Mouse (Mus musculus) hindbrain, embryonic 16.5 days (tissue): ENCODE measurements around the gene Dip2a. TPM values are rescaled to one million over a fixed set of nuclear protein-coding genes. Genes with fewer than 3 reads are reported as not detected.
A peak's percentile ranks its signal among the peaks of the same experiment; 100 is the strongest.

Source experiments
- ATAC-seq: fragments of 200-750 bp; cut with Nextera tagmentation; 2 replicates; pipeline ENCODE4 v1.8.0; 2017; ENCODE audit warnings: moderate TSS enrichment, moderate library complexity
- H3K27ac ChIP-seq: fragments of 300-500 bp; sonication (generic); 2 replicates; pipeline ENCODE4 v1.5.1; 2014; ENCODE audit warnings: low read depth, mild to moderate bottlenecking, control low read depth, low read length, moderate library complexity
- H3K27me3 ChIP-seq: fragments of 300-500 bp; sonication (generic); replicated peaks from 2 replicates; pipeline ENCODE4 v1.6.1; 2014; ENCODE audit warnings: low read length; ENCODE audit not compliant: control insufficient read depth, insufficient read depth
- H3K36me3 ChIP-seq: fragments of 300-500 bp; sonication (generic); 2 replicates; pipeline ENCODE4 v1.6.1; 2014; ENCODE audit warnings: mild to moderate bottlenecking, low read length, moderate library complexity, mixed read lengths; ENCODE audit not compliant: control insufficient read depth, insufficient read depth
- H3K4me1 ChIP-seq: fragments of 300-500 bp; sonication (generic); 2 replicates; pipeline ENCODE4 v1.6.1; 2014; ENCODE audit warnings: low read depth, low read length; ENCODE audit not compliant: control insufficient read depth, insufficient read depth
- H3K4me2 ChIP-seq: fragments of 300-500 bp; sonication (generic); 2 replicates; pipeline ENCODE4 v1.6.1; 2014; ENCODE audit warnings: mild to moderate bottlenecking, low read length, control low read depth, moderate library complexity
- H3K4me3 ChIP-seq: fragments of 300-500 bp; sonication (generic); 2 replicates; pipeline ENCODE4 v1.5.1; 2014; ENCODE audit warnings: mild to moderate bottlenecking, low read length, control low read depth, moderate library complexity
- H3K9ac ChIP-seq: fragments of 300-500 bp; sonication (generic); 2 replicates; pipeline ENCODE4 v1.6.1; 2014; ENCODE audit warnings: low read depth, mild to moderate bottlenecking, control low read depth, low read length, moderate library complexity
- H3K9me3 ChIP-seq: fragments of 300-500 bp; sonication (generic); 2 replicates; pipeline ENCODE4 v1.6.1; 2014; ENCODE audit warnings: mild to moderate bottlenecking, low read length, moderate library complexity; ENCODE audit not compliant: control insufficient read depth
- WGBS: fragments of 180-500 bp; shearing (Covaris S2); extraction: QIAGEN DNeasy Blood & Tissue Kit; methylation state at CpG from one replicate; pipeline ENCODE4 v1.1.7; 2014; 5-methylcytosine and 5-hydroxymethylcytosine counted together
- polyA plus RNA-seq: library from polyadenylated mRNA; unstranded; fragments of >200 nt; fragmentation: Nextera tagmentation; extraction: Ambion mirVana; gene quantifications from 2 replicates; pipeline ENCODE4 v1.2.1, GENCODE M21; 2015

Gene Dip2a
- polyA plus RNA-seq, 1 experiment from 2014 or later, result 18.0 TPM

- 86% methylated on average over 12 of the region's 12 CpGs for WGBS
- H3K27ac ChIP-seq, result no peak overlapping the region
- H3K27me3 ChIP-seq, result no peaks in the 10 kb centered on the region
- H3K4me2 ChIP-seq, result no peak overlapping the region
- H3K9me3 ChIP-seq, result no peaks in the 10 kb centered on the region
- peaks cover 5% of the 10 kb centered on the region for H3K4me1 ChIP-seq
- H3K4me3 ChIP-seq, result no peak overlapping the region
- ATAC-seq, result no peak
- H3K9ac ChIP-seq, result no peak overlapping the region
- no peaks in the 10 kb centered on the region for H3K36me3 ChIP-seq
Measured at GRCm38 (mm10) chr10:76257719-76258390, 87.2 kb downstream of the Dip2a start.

- 95% methylated on average over 7 of the region's 7 CpGs for WGBS
- no peak overlapping the region for H3K4me2 ChIP-seq
- H3K36me3 ChIP-seq, result no peaks in the 10 kb centered on the region
- H3K27me3 ChIP-seq, result no peaks in the 10 kb centered on the region
- peaks cover 5% of the 10 kb centered on the region for H3K4me1 ChIP-seq
- no peaks in the 10 kb centered on the region for H3K9me3 ChIP-seq
- no peak overlapping the region for H3K4me3 ChIP-seq
- H3K27ac ChIP-seq, result no peak overlapping the region
- ATAC-seq, result no peak
- H3K9ac ChIP-seq, result no peak overlapping the region
Measured at GRCm38 (mm10) chr10:76257231-76257630, 87.9 kb downstream of the Dip2a start.

- H3K27ac ChIP-seq, result no peak overlapping the region
- no peaks in the 10 kb centered on the region for H3K36me3 ChIP-seq
- H3K27me3 ChIP-seq, result no peaks in the 10 kb centered on the region
- WGBS, result 54% methylated on average over 6 of the region's 6 CpGs
- H3K4me2 ChIP-seq, result no peak overlapping the region
- H3K9ac ChIP-seq, result no peak overlapping the region
- no peaks in the 10 kb centered on the region for H3K9me3 ChIP-seq
- no peak for ATAC-seq
- peaks cover 5% of the 10 kb centered on the region for H3K4me1 ChIP-seq
- H3K4me3 ChIP-seq, result no peak overlapping the region
Measured at GRCm38 (mm10) chr10:76255617-76256016, 89.5 kb downstream of the Dip2a start.

- Histone ChIP-seq H3K27ac (peak within 1 kb of the TSS; percentile 32), H3K9ac (no peak within 1 kb of the TSS), H3K4me2 (no peak within 1 kb of the TSS), H3K9me3 (no peaks in the 10 kb centered on the region), H3K27me3 (no peaks in the 10 kb centered on the region), H3K4me1 (peaks cover 6% of the 10 kb centered on the region), H3K4me3 (no peak within 1 kb of the TSS), H3K36me3 (no peaks in the 10 kb centered on the region)
- ATAC-seq, result peak; percentile 79
- WGBS, result 41% methylated on average over 4 of the region's 4 CpGs
Measured at GRCm38 (mm10) chr10:76253536-76253935, 91.6 kb downstream of the Dip2a start, which contains the start of gene S100b. Gene S100b (plus strand): TSS chr10:76253853.

GRCm38 (mm10) chr10:76253079-76253478 is 92.0 kb downstream of the Dip2a start:
- Histone ChIP-seq H3K9ac (no peak overlapping the region), H3K36me3 (no peaks in the 10 kb centered on the region), H3K27ac (peak overlapping the region; percentile 32; the same call in 1 of the 2 replicates), H3K4me3 (no peak overlapping the region), H3K4me2 (no peak overlapping the region), H3K4me1 (peaks cover 8% of the 10 kb centered on the region), H3K9me3 (no peaks in the 10 kb centered on the region), H3K27me3 (no peaks in the 10 kb centered on the region)
- ATAC-seq, result no peak
- 100% methylated on average over 1 of the region's 1 CpGs for WGBS

GRCm38 (mm10) chr10:76250870-76251269 is 94.2 kb downstream of the Dip2a start:
- Histone ChIP-seq H3K27me3 (no peaks in the 10 kb centered on the region), H3K4me2 (no peak overlapping the region), H3K9me3 (no peaks in the 10 kb centered on the region), H3K9ac (no peak overlapping the region), H3K27ac (no peak overlapping the region), H3K4me1 (peaks cover 8% of the 10 kb centered on the region), H3K36me3 (no peaks in the 10 kb centered on the region), H3K4me3 (no peak overlapping the region)
- ATAC-seq, result no peak
- WGBS, result 57% methylated on average over 7 of the region's 7 CpGs

- no peak for ATAC-seq
- 48% methylated on average over 5 of the region's 5 CpGs for WGBS
Measured at GRCm38 (mm10) chr10:76248647-76248968, 96.5 kb downstream of the Dip2a start.

GRCm38 (mm10) chr10:76247960-76248646 is 97.0 kb downstream of the Dip2a start:
- 27% methylated on average over 21 of the region's 21 CpGs for WGBS
- Histone ChIP-seq H3K27ac (no peak overlapping the region), H3K9me3 (no peaks in the 10 kb centered on the region)

More at GRCm38 (mm10) chr10:76248647-76248968, 96.5 kb downstream of the Dip2a start:
- Histone ChIP-seq H3K4me2 (no peak overlapping the region), H3K4me1 (peaks cover 8% of the 10 kb centered on the region), H3K4me3 (no peak overlapping the region), H3K27ac (no peak overlapping the region), H3K36me3 (no peaks in the 10 kb centered on the region), H3K27me3 (no peaks in the 10 kb centered on the region), H3K9ac (no peak overlapping the region), H3K9me3 (no peaks in the 10 kb centered on the region)

GRCm38 (mm10) chr10:76246601-76247000 is 98.5 kb downstream of the Dip2a start:
- WGBS, result 57% methylated on average over 4 of the region's 4 CpGs
- no peak overlapping the region for H3K4me2 ChIP-seq
- 0 out of 2 replicates have a peak, but pooled peaks have one; percentile 13 for ATAC-seq
- no peaks in the 10 kb centered on the region for H3K36me3 ChIP-seq
- H3K27me3 ChIP-seq, result no peaks in the 10 kb centered on the region
- no peak overlapping the region for H3K4me3 ChIP-seq
- H3K9ac ChIP-seq, result no peak overlapping the region
- no peaks in the 10 kb centered on the region for H3K9me3 ChIP-seq
- H3K27ac ChIP-seq, result no peak overlapping the region
- 0 out of 2 replicates have a peak, but pooled peaks cover 3% of the 10 kb centered on the region for H3K4me1 ChIP-seq

More at GRCm38 (mm10) chr10:76247960-76248646, 97.0 kb downstream of the Dip2a start:
- ATAC-seq, result no peak
- H3K4me3 ChIP-seq, result no peak overlapping the region
- H3K4me1 ChIP-seq, result peaks cover 3% of the 10 kb centered on the region
- no peak overlapping the region for H3K9ac ChIP-seq
- no peaks in the 10 kb centered on the region for H3K27me3 ChIP-seq
- H3K4me2 ChIP-seq, result no peak overlapping the region
- H3K36me3 ChIP-seq, result no peaks in the 10 kb centered on the region
